Comparison of ENCODE assay signal across 28 mouse cellular contexts in genomic region chr8:91364216-91364615, GRCm38 (mm10). TPM values are rescaled to one million over a fixed set of nuclear protein-coding genes. Genes with fewer than 3 reads are reported as not detected.
DNase-seq lines count a peak whose midpoint lies in the region; ATAC-seq and TF ChIP-seq lines count a peak whose summit lies in the region.
"Had no signal": no experiment of that assay in that cellular context is flagged by ENCODE, and none has a peak within 500 bp of the region (broad histone marks: within the 10 kb centered on the region; RNA-seq: fewer than 3 reads in every experiment).

No protein-coding gene starts in this region.

- no peak for TF ChIP-seq POLR2A in myocyte (IDR thresholded peaks at IDR 0.05; ENCODE audit: insufficient read length, low read depth)

- no peak overlapping the region for H3K4me2 ChIP-seq in hindbrain, embryonic 13.5 days
- H3K4me2 ChIP-seq in hindbrain, embryonic 12.5 days (replicated peaks): no peak overlapping the region
- peak overlapping the region; percentile 38 for H3K4me2 ChIP-seq in heart, embryonic 13.5 days
- peak overlapping the region; percentile 36 for H3K4me2 ChIP-seq in myocyte (ENCODE audit: low read depth)
- H3K4me2 ChIP-seq: embryonic facial prominence, embryonic 13.5 days; forebrain, embryonic 12.5 days; limb, embryonic 15.5 days; lung, embryonic 14.5 days; midbrain, embryonic 15.5 days; neural tube, embryonic 13.5 days had no signal

- H3K9me3 ChIP-seq in hindbrain, embryonic 13.5 days: no peaks in the 10 kb centered on the region
- H3K9me3 ChIP-seq in hindbrain, embryonic 12.5 days (replicated peaks): no peaks in the 10 kb centered on the region
- no peaks in the 10 kb centered on the region for H3K9me3 ChIP-seq in heart, embryonic 13.5 days
- H3K9me3 ChIP-seq: embryonic facial prominence, embryonic 13.5 days; forebrain, embryonic 12.5 days; limb, embryonic 15.5 days; megakaryocyte, embryonic 14.5 days; midbrain, embryonic 15.5 days; neural tube, embryonic 13.5 days had no signal

- ATAC-seq in hindbrain, embryonic 13.5 days (ENCODE audit: low FRiP score): 0 out of 2 replicates have a peak, but pooled peaks have one; percentile 49
- ATAC-seq in hindbrain, embryonic 12.5 days (ENCODE audit: low FRiP score): no peak
- ATAC-seq in heart, embryonic 13.5 days (ENCODE audit: extremely low read depth, insufficient number of reproducible peaks, low FRiP score, low TSS enrichment): no peak
- ATAC-seq: CD4-positive, CD25-positive, alpha-beta regulatory T cell, adult 4 months; midbrain, embryonic 15.5 days had no signal

- H3ac ChIP-seq in myocyte (ENCODE audit: control insufficient read depth, insufficient read length): no peak overlapping the region

- WGBS in hindbrain, embryonic 13.5 days: 50% methylated on average over 6 of the region's 6 CpGs
- 46% methylated on average over 6 of the region's 6 CpGs for WGBS in hindbrain, embryonic 12.5 days
- 42% methylated on average over 6 of the region's 6 CpGs for WGBS in heart, embryonic 13.5 days

- DNase-seq in heart, adult 11 months: peak; percentile 92
- no peak for DNase-seq in heart, adult 8-10 months (ENCODE audit: low spot score)
- DNase-seq in embryo, embryonic 11 days: no peak
- DNase-seq: adrenal gland, postnatal 14 days; cerebellum, adult 2 months; cerebellum, postnatal 25 days; kidney, adult 11 months; kidney, postnatal 4 days; layer of hippocampus, adult 9-11 months; left cerebral cortex, postnatal 4 days; lung, embryonic 14.5 days; lung, postnatal 36 days; retina, postnatal 1 day; right cerebral cortex, postnatal 4 days had no signal

- H3K79me2 ChIP-seq in myocyte (ENCODE audit: control insufficient read depth, insufficient read depth): peaks cover 65% of the 10 kb centered on the region

- H3K4me3 ChIP-seq in hindbrain, embryonic 13.5 days: no peak overlapping the region
- H3K4me3 ChIP-seq in hindbrain, embryonic 12.5 days: no peak overlapping the region
- no peak overlapping the region for H3K4me3 ChIP-seq in heart, embryonic 13.5 days
- H3K4me3 ChIP-seq in myocyte: no peak overlapping the region
- H3K4me3 ChIP-seq: embryonic facial prominence, embryonic 13.5 days; erythroblast, embryonic 14.5 days; forebrain, embryonic 12.5 days; left cerebral cortex, adult 2 months; limb, embryonic 15.5 days; megakaryocyte, embryonic 14.5 days; midbrain, embryonic 15.5 days; neural tube, embryonic 13.5 days had no signal

- H3K27me3 ChIP-seq in hindbrain, embryonic 13.5 days: peaks cover 58% of the 10 kb centered on the region
- peaks cover 35% of the 10 kb centered on the region for H3K27me3 ChIP-seq in hindbrain, embryonic 12.5 days
- H3K27me3 ChIP-seq in heart, embryonic 13.5 days (replicated peaks): no peaks in the 10 kb centered on the region
- no peaks in the 10 kb centered on the region for H3K27me3 ChIP-seq in myocyte (ENCODE audit: control insufficient read depth, insufficient read depth, insufficient read length)
- H3K27me3 ChIP-seq: embryonic facial prominence, embryonic 13.5 days; limb, embryonic 15.5 days; megakaryocyte, embryonic 14.5 days had no signal

- peaks cover 21% of the 10 kb centered on the region for H3K4me1 ChIP-seq in hindbrain, embryonic 13.5 days (replicated peaks)
- H3K4me1 ChIP-seq in hindbrain, embryonic 12.5 days: peaks cover 23% of the 10 kb centered on the region
- peaks cover 58% of the 10 kb centered on the region for H3K4me1 ChIP-seq in heart, embryonic 13.5 days

- no peak overlapping the region for H3K27ac ChIP-seq in hindbrain, embryonic 13.5 days
- no peak overlapping the region for H3K27ac ChIP-seq in hindbrain, embryonic 12.5 days
- H3K27ac ChIP-seq in heart, embryonic 13.5 days (replicated peaks): peak overlapping the region; percentile 84
- H3K27ac ChIP-seq: embryonic facial prominence, embryonic 13.5 days; forebrain, embryonic 12.5 days; limb, embryonic 15.5 days; liver, embryonic 14.5 days; midbrain, embryonic 15.5 days; neural tube, embryonic 13.5 days had no signal

- no peaks in the 10 kb centered on the region for H3K36me3 ChIP-seq in hindbrain, embryonic 13.5 days
- H3K36me3 ChIP-seq in hindbrain, embryonic 12.5 days: no peaks in the 10 kb centered on the region
- no peaks in the 10 kb centered on the region for H3K36me3 ChIP-seq in heart, embryonic 13.5 days
- no peaks in the 10 kb centered on the region for H3K36me3 ChIP-seq in myocyte (ENCODE audit: control insufficient read depth, insufficient read depth)
- H3K36me3 ChIP-seq: embryonic facial prominence, embryonic 13.5 days; forebrain, embryonic 12.5 days; limb, embryonic 15.5 days; midbrain, embryonic 15.5 days; neural tube, embryonic 13.5 days had no signal

- no peak overlapping the region for H3K9ac ChIP-seq in hindbrain, embryonic 13.5 days
- no peak overlapping the region for H3K9ac ChIP-seq in hindbrain, embryonic 12.5 days
- 0 out of 2 replicates have a peak overlapping the region, but pooled peaks have one; percentile 25 for H3K9ac ChIP-seq in heart, embryonic 13.5 days
- H3K9ac ChIP-seq: embryonic facial prominence, embryonic 13.5 days; forebrain, embryonic 12.5 days; limb, embryonic 15.5 days; liver, embryonic 14.5 days; lung, embryonic 14.5 days; midbrain, embryonic 15.5 days; neural tube, embryonic 13.5 days had no signal

TF ChIP-seq in myocyte, 11 proteins besides CTCF, POLR2A, EP300 and RAD21:
- TF ChIP-seq MYOD1 (IDR thresholded peaks at IDR 0.05; ENCODE audit: control insufficient read depth in 1 of 3, insufficient read length in 2 of 3, low read depth in 2 of 3): peak in 2 of 3 experiments; percentile 44 to 82
- peak in 1 of 3 experiments; percentile 78 for TF ChIP-seq MYOG (IDR thresholded peaks at IDR 0.05; ENCODE audit: control insufficient read depth in 1 of 3, insufficient read depth in 1 of 3, insufficient read length in 2 of 3, low read depth in 2 of 3)
- TF ChIP-seq POLR2AphosphoS2 (IDR thresholded peaks at IDR 0.05; ENCODE audit: insufficient read length, low read depth): no peak

RNA-seq across cellular contexts. Expression of gene Fto, which starts 50.9 kb away (rescaled TPM):
- total RNA-seq in heart, adult 8-10 months (2022): 10 to 100 TPM; 59.3 to 70.7 (median 65.1) TPM
- 126 and 131 TPM in 2 replicates for polyA plus RNA-seq in hindbrain, embryonic 13.5 days (2015; fragmentation: Nextera tagmentation; extraction: Ambion mirVana)
- 116 and 119 TPM in 2 replicates for polyA plus RNA-seq in hindbrain, embryonic 12.5 days (2016; fragmentation: Nextera tagmentation; extraction: Ambion mirVana)
- polyA plus RNA-seq in heart, embryonic 13.5 days (2015; fragmentation: Nextera tagmentation; extraction: Ambion mirVana): 64.3 and 66.0 TPM in 2 replicates
- polyA plus RNA-seq in myocyte (2012; fragmentation: generic; extraction: Trizol): 74.1 TPM

RNA-seq across cellular contexts. Expression of gene Rpgrip1l, which starts 51.2 kb away (rescaled TPM):
- total RNA-seq in heart, adult 8-10 months (2022): 1 to 10 TPM; 3.4 to 5.3 (median 4.2) TPM
- 10.3 and 10.6 TPM in 2 replicates for polyA plus RNA-seq in hindbrain, embryonic 13.5 days (2015; fragmentation: Nextera tagmentation; extraction: Ambion mirVana)
- polyA plus RNA-seq in hindbrain, embryonic 12.5 days (2016; fragmentation: Nextera tagmentation; extraction: Ambion mirVana): 15.3 and 15.5 TPM in 2 replicates
- 6.2 and 6.9 TPM in 2 replicates for polyA plus RNA-seq in heart, embryonic 13.5 days (2015; fragmentation: Nextera tagmentation; extraction: Ambion mirVana)
- polyA plus RNA-seq in myocyte (2012; fragmentation: generic; extraction: Trizol): 2.1 TPM

Comparison
In these comparisons a context has a peak if more than half of its experiments do, and no peak if none do; other contexts are left out.
1. H3K4me2 ChIP-seq: peak in heart, embryonic 13.5 days (single experiment) and myocyte (single experiment); none in hindbrain, embryonic 13.5 days (single experiment) and hindbrain, embryonic 12.5 days (single experiment).